ENCODE assay signal across 7 mouse cellular contexts in genomic region chr16:20620751-20621190, GRCm38 (mm10). TPM values are rescaled to one million over a fixed set of nuclear protein-coding genes. Genes with fewer than 3 reads are reported as not detected.
DNase-seq lines count a peak whose midpoint lies in the region; ATAC-seq and TF ChIP-seq lines count a peak whose summit lies in the region.

No protein-coding gene starts in this region.

- no peaks in the 10 kb centered on the region for H3K9me3 ChIP-seq in lung, postnatal 0 days (ENCODE audit: low read length)
- H3K9me3 ChIP-seq in midbrain, embryonic 10.5 days (replicated peaks): no peaks in the 10 kb centered on the region

- no peak for TF ChIP-seq POLR2A in cortical plate, adult 2 months (IDR thresholded peaks at IDR 0.05; ENCODE audit: extremely low read depth, insufficient read depth, low read length)

- peak; percentile 2; the same call in 1 of the 2 replicates for ATAC-seq in lung, postnatal 0 days

- intact Hi-C loops in heart, postnatal 10 days (cut with DNase I): loop anchor here (5.0 kb wide), 1 partner anchor 123 kb away; the partner anchor contains the start of gene Eif2b5

- H3K27ac ChIP-seq in lung, postnatal 0 days (ENCODE audit: low read length): no peak overlapping the region
- H3K27ac ChIP-seq in cortical plate, adult 2 months (ENCODE audit: insufficient read depth, low read length): peak overlapping the region; percentile 58
- H3K27ac ChIP-seq in midbrain, embryonic 10.5 days (replicated peaks): peak overlapping the region; percentile 95

- no peak overlapping the region for H3K9ac ChIP-seq in lung, postnatal 0 days (replicated peaks; ENCODE audit: low read depth)

- H3K4me2 ChIP-seq in lung, postnatal 0 days (replicated peaks; ENCODE audit: low read depth, low read length): peak overlapping the region; percentile 98

- TF ChIP-seq EP300 in lung, postnatal 0 days (IDR thresholded peaks at IDR 0.05): no peak

- peaks cover 20% of the 10 kb centered on the region for H3K27me3 ChIP-seq in lung, postnatal 0 days (replicated peaks; ENCODE audit: insufficient read depth, low read length)
- H3K27me3 ChIP-seq in midbrain, embryonic 10.5 days (ENCODE audit: low read depth, poor library complexity, severe bottlenecking): peaks cover 27% of the 10 kb centered on the region

- no peaks in the 10 kb centered on the region for H3K36me3 ChIP-seq in lung, postnatal 0 days (ENCODE audit: insufficient read depth, low read length)
- peaks cover 20% of the 10 kb centered on the region for H3K36me3 ChIP-seq in midbrain, embryonic 10.5 days

- H3K4me1 ChIP-seq in lung, postnatal 0 days (ENCODE audit: insufficient read depth, low read depth, low read length): peaks cover 7% of the 10 kb centered on the region; the same call in 1 of the 2 replicates
- no peaks in the 10 kb centered on the region for H3K4me1 ChIP-seq in cortical plate, adult 2 months (ENCODE audit: control insufficient read depth, insufficient read depth, low read length)
- H3K4me1 ChIP-seq in midbrain, embryonic 10.5 days: peaks cover 45% of the 10 kb centered on the region

- peak overlapping the region; percentile 59 for H3K4me3 ChIP-seq in lung, postnatal 0 days (ENCODE audit: low read depth, low read length)
- peak overlapping the region; percentile 69 for H3K4me3 ChIP-seq in cortical plate, adult 2 months (ENCODE audit: insufficient read depth, low read length)
- peak overlapping the region; percentile 86 for H3K4me3 ChIP-seq in midbrain, embryonic 10.5 days

- under 1% methylated on average over 29 of the region's 32 CpGs for WGBS in lung, postnatal 0 days
- under 1% methylated on average over 32 of the region's 32 CpGs for WGBS in midbrain, embryonic 10.5 days

- no peak for TF ChIP-seq CTCF in lung, postnatal 0 days (IDR thresholded peaks at IDR 0.05)
- TF ChIP-seq CTCF in cortical plate, adult 2 months (IDR thresholded peaks at IDR 0.05; ENCODE audit: extremely low read depth, insufficient read depth, low read length): no peak

- DNase-seq in lung, postnatal 0 days (ENCODE audit: low spot score): no peak
- DNase-seq in lung, postnatal 4 days: no peak
- DNase-seq in heart, postnatal 10 days: peak; percentile 38 to 41
- DNase-seq in midbrain, embryonic 10.5 days (ENCODE audit: low spot score): peak; percentile 77
- DNase-seq in ovary, postnatal 10 days (ENCODE audit: low spot score): no peak
- no peak for DNase-seq in spleen, adult 18-20 months

RNA-seq across cellular contexts. Expression of gene Camk2n2, which starts 0.3 kb away (rescaled TPM):
- 0.42 and 0.52 TPM in 2 replicates for polyA plus RNA-seq in lung, postnatal 0 days (2015; fragmentation: Nextera tagmentation; extraction: Ambion mirVana)
- 188 and 191 TPM in 2 replicates for polyA plus RNA-seq in cortical plate, adult 2 months (2012; rRNA removed)
- 1 to 10 TPM; 1.3 to 1.6 TPM for total RNA-seq in heart, postnatal 10 days (2021)
- 3.1 and 3.3 TPM in 2 replicates for polyA plus RNA-seq in midbrain, embryonic 10.5 days (2016; fragmentation: Nextera tagmentation; extraction: Ambion mirVana)

RNA-seq across cellular contexts. Expression of gene Ece2, which starts 8.9 kb away (rescaled TPM):
- polyA plus RNA-seq in lung, postnatal 0 days (2015; fragmentation: Nextera tagmentation; extraction: Ambion mirVana): 0.12 and 0.52 TPM in 2 replicates
- polyA plus RNA-seq in cortical plate, adult 2 months (2012; rRNA removed): 25.4 and 28.3 TPM in 2 replicates
- total RNA-seq in heart, postnatal 10 days (2021): under 1 TPM; 0.62 TPM
- polyA plus RNA-seq in midbrain, embryonic 10.5 days (2016; fragmentation: Nextera tagmentation; extraction: Ambion mirVana): 5.0 and 6.5 TPM in 2 replicates

RNA-seq across cellular contexts. Expression of gene Alg3, which starts 9.2 kb away (rescaled TPM):
- polyA plus RNA-seq in lung, postnatal 0 days (2015; fragmentation: Nextera tagmentation; extraction: Ambion mirVana): 17.6 and 19.3 TPM in 2 replicates
- 16.4 and 18.3 TPM in 2 replicates for polyA plus RNA-seq in cortical plate, adult 2 months (2012; rRNA removed)
- 10 to 100 TPM; 11.3 to 11.8 TPM for total RNA-seq in heart, postnatal 10 days (2021)
- 59.4 and 61.1 TPM in 2 replicates for polyA plus RNA-seq in midbrain, embryonic 10.5 days (2016; fragmentation: Nextera tagmentation; extraction: Ambion mirVana)

RNA-seq across cellular contexts. Expression of gene Gm49333, which starts 9.4 kb away (rescaled TPM):
- 0.08 TPM in 1 of 2 replicates, not detected in the other for polyA plus RNA-seq in lung, postnatal 0 days (2015; fragmentation: Nextera tagmentation; extraction: Ambion mirVana)
- not detected in 2 replicates for polyA plus RNA-seq in cortical plate, adult 2 months (2012; rRNA removed)
- under 1 TPM in 1 of 2 experiments, not detected in 1; 0.20 TPM for total RNA-seq in heart, postnatal 10 days (2021)
- polyA plus RNA-seq in midbrain, embryonic 10.5 days (2016; fragmentation: Nextera tagmentation; extraction: Ambion mirVana): not detected in 2 replicates

RNA-seq across cellular contexts. Expression of gene Eef1akmt4, which starts 9.4 kb away (rescaled TPM):
- 15.2 and 15.3 TPM in 2 replicates for polyA plus RNA-seq in lung, postnatal 0 days (2015; fragmentation: Nextera tagmentation; extraction: Ambion mirVana)
- polyA plus RNA-seq in cortical plate, adult 2 months (2012; rRNA removed): 2.5 and 3.1 TPM in 2 replicates
- total RNA-seq in heart, postnatal 10 days (2021): 1 to 10 TPM; 5.1 to 5.3 TPM
- 36.0 and 42.1 TPM in 2 replicates for polyA plus RNA-seq in midbrain, embryonic 10.5 days (2016; fragmentation: Nextera tagmentation; extraction: Ambion mirVana)

Comparison
In these comparisons a context has a peak if more than half of its experiments do, and no peak if none do; other contexts are left out.
1. DNase-seq: peak in heart, postnatal 10 days (2 of 2) and midbrain, embryonic 10.5 days (single experiment); none in lung, postnatal 0 days (single experiment), lung, postnatal 4 days (0 of 2), ovary, postnatal 10 days (single experiment) and spleen, adult 18-20 months (0 of 2).
2. RNA of gene Camk2n2, which starts 0.3 kb away (polyA plus RNA-seq): 188 to 191 TPM in cortical plate, adult 2 months; 3.1 to 3.3 TPM in midbrain, embryonic 10.5 days and 0.42 to 0.52 TPM in lung, postnatal 0 days; every median in the first group is over 10 times any median in the second.
3. Peak in every context shown above with its lines, with median percentiles within 50 percentile points of each other: H3K4me3 ChIP-seq.